Comparison of ENCODE assay signal across 21 mouse cellular contexts in genomic region chr11:115317204-115317603, GRCm38 (mm10). TPM values are rescaled to one million over a fixed set of nuclear protein-coding genes. Genes with fewer than 3 reads are reported as not detected.
"Had no signal": no experiment of that assay in that cellular context is flagged by ENCODE, and none has a peak within 500 bp of the region (broad histone marks: within the 10 kb centered on the region; RNA-seq: fewer than 3 reads in every experiment).

No protein-coding gene starts in this region.

- H3K9me3 ChIP-seq: midbrain, embryonic 13.5 days; midbrain, embryonic 15.5 days; neural tube, embryonic 12.5 days; stomach, embryonic 15.5 days had no signal

- ATAC-seq: midbrain, embryonic 13.5 days; midbrain, embryonic 15.5 days had no signal

- DNase-seq: lung, adult 18-20 months; lung, embryonic 14.5 days; lung, postnatal 10 days; lung, postnatal 4 days; right cerebral cortex, postnatal 14 days; thymus, postnatal 14 days; thymus, postnatal 36 days had no signal

- H3K36me3 ChIP-seq: midbrain, embryonic 13.5 days; midbrain, embryonic 15.5 days; neural tube, embryonic 12.5 days; stomach, embryonic 15.5 days had no signal

- H3K4me3 ChIP-seq: midbrain, embryonic 13.5 days; midbrain, embryonic 15.5 days; neural tube, embryonic 12.5 days; stomach, embryonic 15.5 days had no signal

- H3K4me2 ChIP-seq: lung, embryonic 14.5 days; midbrain, embryonic 11.5 days; midbrain, embryonic 13.5 days; midbrain, embryonic 15.5 days; stomach, embryonic 15.5 days had no signal

- H3K9ac ChIP-seq: lung, embryonic 14.5 days; midbrain, embryonic 13.5 days; midbrain, embryonic 15.5 days; neural tube, embryonic 12.5 days; stomach, embryonic 15.5 days had no signal

- H3K27ac ChIP-seq: midbrain, embryonic 13.5 days; midbrain, embryonic 15.5 days; neural tube, embryonic 12.5 days; stomach, embryonic 15.5 days; stomach, postnatal 0 days had no signal

RNA-seq across cellular contexts. Expression of gene Ush1g, which starts 4.6 kb away (rescaled TPM):
- total RNA-seq: megakaryocyte-erythroid progenitor cell, adult 5-6 weeks; midbrain, postnatal 0 days; monocyte, adult 5-6 weeks; neutrophil, adult 5-6 weeks had no signal
- polyA plus RNA-seq: lung, embryonic 14.5 days; lung, embryonic 16.5 days; thymus, postnatal 0 days had no signal

RNA-seq across cellular contexts. Expression of gene Otop2, which starts 10.2 kb away (rescaled TPM):
- total RNA-seq: megakaryocyte-erythroid progenitor cell, adult 5-6 weeks; monocyte, adult 5-6 weeks; neutrophil, adult 5-6 weeks had no signal
- polyA plus RNA-seq: liver, embryonic 16.5 days; lung, embryonic 14.5 days; lung, embryonic 16.5 days; midbrain, embryonic 11.5 days; midbrain, embryonic 13.5 days; midbrain, embryonic 15.5 days; neural tube, embryonic 12.5 days; spleen, adult 2 months; thymus, postnatal 0 days had no signal

RNA-seq across cellular contexts. Expression of gene Otop3, which starts 17.3 kb away (rescaled TPM):
- total RNA-seq: megakaryocyte-erythroid progenitor cell, adult 5-6 weeks; monocyte, adult 5-6 weeks; neutrophil, adult 5-6 weeks had no signal
- polyA plus RNA-seq: lung, embryonic 14.5 days; lung, embryonic 16.5 days; spleen, adult 2 months; thymus, postnatal 0 days had no signal

RNA-seq across cellular contexts. Expression of gene Fads6, which starts 19.7 kb away (rescaled TPM):
- total RNA-seq: megakaryocyte-erythroid progenitor cell, adult 5-6 weeks had no signal
